Comparison of ENCODE assay signal across 7 mouse cellular contexts in the genomic region with DNA sequence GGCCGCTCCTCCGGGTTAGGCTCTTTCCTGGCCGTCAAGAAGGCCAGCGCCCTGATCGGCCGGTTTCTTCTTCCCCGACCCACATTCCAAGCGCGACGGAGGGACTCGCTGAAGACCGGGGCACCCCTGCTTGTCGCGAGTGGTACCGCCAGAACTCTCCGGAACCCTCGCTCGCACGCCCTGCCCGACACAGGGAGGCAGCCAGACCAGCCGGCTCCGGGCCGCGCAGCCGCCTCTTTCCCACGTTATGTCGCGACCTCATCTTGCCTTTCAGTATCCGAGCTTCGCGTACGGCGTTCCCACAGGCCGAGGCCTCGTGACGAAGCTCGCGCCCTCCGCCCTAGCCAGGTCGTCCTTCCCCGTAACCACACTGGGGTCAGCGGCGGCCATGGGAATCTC. TPM values are rescaled to one million over a fixed set of nuclear protein-coding genes. Genes with fewer than 3 reads are reported as not detected.
DNase-seq lines count a peak whose midpoint lies in the region; ATAC-seq lines count a peak whose summit lies in the region.

No protein-coding gene starts in this region.

- DNase-seq in neural tube, embryonic 11.5 days (ENCODE audit: low spot score), result no peak
- no peak for DNase-seq in neural tube, embryonic 10.5 days (ENCODE audit: extremely low spot score, low spot score)
- peak; percentile 75 for DNase-seq in testis, postnatal 14 days (ENCODE audit: low spot score)
- DNase-seq in ovary, postnatal 14 days (ENCODE audit: low spot score), result no peak
- no peak for DNase-seq in left cerebral cortex, adult 11 months (ENCODE audit: low spot score)

- 0 out of 2 replicates have a peak, but pooled peaks have one; percentile 17 for ATAC-seq in neural tube, embryonic 11.5 days (ENCODE audit: insufficient read depth, low FRiP score, low TSS enrichment)
- ATAC-seq in forebrain, embryonic 12.5 days (ENCODE audit: low FRiP score), result peak; percentile 15
- no peak for ATAC-seq in liver, embryonic 12.5 days

- H3K36me3 ChIP-seq in neural tube, embryonic 11.5 days (ENCODE audit: control insufficient read depth, insufficient read depth, low read length), result peaks cover 29% of the 10 kb centered on the region
- peaks cover 76% of the 10 kb centered on the region for H3K36me3 ChIP-seq in forebrain, embryonic 12.5 days (replicated peaks)
- H3K36me3 ChIP-seq in liver, embryonic 12.5 days, result peaks cover 84% of the 10 kb centered on the region

- peaks cover 16% of the 10 kb centered on the region for H3K4me1 ChIP-seq in neural tube, embryonic 11.5 days (ENCODE audit: control insufficient read depth, insufficient read depth, low read length)
- H3K4me1 ChIP-seq in forebrain, embryonic 12.5 days, result peaks cover 30% of the 10 kb centered on the region
- peaks cover 58% of the 10 kb centered on the region for H3K4me1 ChIP-seq in liver, embryonic 12.5 days

- no peaks in the 10 kb centered on the region for H3K9me3 ChIP-seq in neural tube, embryonic 11.5 days (ENCODE audit: control insufficient read depth, low read length)
- no peaks in the 10 kb centered on the region for H3K9me3 ChIP-seq in forebrain, embryonic 12.5 days
- no peaks in the 10 kb centered on the region for H3K9me3 ChIP-seq in liver, embryonic 12.5 days (replicated peaks)

- peak overlapping the region; percentile 99 for H3K9ac ChIP-seq in neural tube, embryonic 11.5 days (ENCODE audit: low read length)
- peak overlapping the region; percentile 99 for H3K9ac ChIP-seq in forebrain, embryonic 12.5 days
- peak overlapping the region; percentile 99 for H3K9ac ChIP-seq in liver, embryonic 12.5 days

- under 1% methylated on average over 41 of the region's 43 CpGs for WGBS in neural tube, embryonic 11.5 days
- WGBS in forebrain, embryonic 12.5 days, result 0% methylated on average over 43 of the region's 43 CpGs
- WGBS in liver, embryonic 12.5 days (ENCODE audit: insufficient replicate concordance), result under 1% methylated on average over 43 of the region's 43 CpGs

- H3K27me3 ChIP-seq in neural tube, embryonic 11.5 days (ENCODE audit: control insufficient read depth, insufficient read depth, low read length), result no peaks in the 10 kb centered on the region
- no peaks in the 10 kb centered on the region for H3K27me3 ChIP-seq in forebrain, embryonic 12.5 days
- no peaks in the 10 kb centered on the region for H3K27me3 ChIP-seq in liver, embryonic 12.5 days (replicated peaks)

- peak overlapping the region; percentile 97 for H3K4me3 ChIP-seq in neural tube, embryonic 11.5 days (ENCODE audit: low read depth, low read length)
- H3K4me3 ChIP-seq in forebrain, embryonic 12.5 days (replicated peaks), result peak overlapping the region; percentile 99
- H3K4me3 ChIP-seq in liver, embryonic 12.5 days, result peak overlapping the region; percentile 96

- peak overlapping the region; percentile 86 for H3K4me2 ChIP-seq in neural tube, embryonic 11.5 days (ENCODE audit: low read depth)
- H3K4me2 ChIP-seq in forebrain, embryonic 12.5 days, result peak overlapping the region; percentile 95
- H3K4me2 ChIP-seq in liver, embryonic 12.5 days, result peak overlapping the region; percentile 89

- peak overlapping the region; percentile 96 for H3K27ac ChIP-seq in neural tube, embryonic 11.5 days (ENCODE audit: low read depth, low read length)
- H3K27ac ChIP-seq in forebrain, embryonic 12.5 days, result peak overlapping the region; percentile 98
- peak overlapping the region; percentile 97 for H3K27ac ChIP-seq in liver, embryonic 12.5 days

RNA-seq across cellular contexts. Expression of gene Eif4a1, which starts 0.5 kb away (rescaled TPM):
- polyA plus RNA-seq in neural tube, embryonic 11.5 days (2014; fragmentation: Nextera tagmentation; extraction: Ambion mirVana), result 781 and 824 TPM in 2 replicates
- polyA plus RNA-seq in forebrain, embryonic 12.5 days (2016; fragmentation: Nextera tagmentation; extraction: Ambion mirVana), result 694 and 751 TPM in 2 replicates
- 393 and 408 TPM in 2 replicates for polyA plus RNA-seq in liver, embryonic 12.5 days (2016; fragmentation: Nextera tagmentation; extraction: Ambion mirVana)

RNA-seq across cellular contexts. Expression of gene Cd68, which starts 5.8 kb away (rescaled TPM):
- 5.5 and 6.7 TPM in 2 replicates for polyA plus RNA-seq in neural tube, embryonic 11.5 days (2014; fragmentation: Nextera tagmentation; extraction: Ambion mirVana)
- polyA plus RNA-seq in forebrain, embryonic 12.5 days (2016; fragmentation: Nextera tagmentation; extraction: Ambion mirVana), result 5.5 TPM in 2 replicates
- 14.5 and 15.0 TPM in 2 replicates for polyA plus RNA-seq in liver, embryonic 12.5 days (2016; fragmentation: Nextera tagmentation; extraction: Ambion mirVana)

RNA-seq across cellular contexts. Expression of gene Mpdu1, which starts 9.3 kb away (rescaled TPM):
- polyA plus RNA-seq in neural tube, embryonic 11.5 days (2014; fragmentation: Nextera tagmentation; extraction: Ambion mirVana), result 26.8 and 30.0 TPM in 2 replicates
- 74.7 and 80.9 TPM in 2 replicates for polyA plus RNA-seq in forebrain, embryonic 12.5 days (2016; fragmentation: Nextera tagmentation; extraction: Ambion mirVana)
- polyA plus RNA-seq in liver, embryonic 12.5 days (2016; fragmentation: Nextera tagmentation; extraction: Ambion mirVana), result 38.2 and 39.4 TPM in 2 replicates

RNA-seq across cellular contexts. Expression of gene Senp3, which starts 10.2 kb away (rescaled TPM):
- 88.6 and 93.8 TPM in 2 replicates for polyA plus RNA-seq in neural tube, embryonic 11.5 days (2014; fragmentation: Nextera tagmentation; extraction: Ambion mirVana)
- 106 and 119 TPM in 2 replicates for polyA plus RNA-seq in forebrain, embryonic 12.5 days (2016; fragmentation: Nextera tagmentation; extraction: Ambion mirVana)
- 53.8 and 56.2 TPM in 2 replicates for polyA plus RNA-seq in liver, embryonic 12.5 days (2016; fragmentation: Nextera tagmentation; extraction: Ambion mirVana)

RNA-seq across cellular contexts. Expression of gene Tnfsf13, which starts 13.9 kb away (rescaled TPM):
- 0.19 TPM in 1 of 2 replicates, not detected in the other for polyA plus RNA-seq in neural tube, embryonic 11.5 days (2014; fragmentation: Nextera tagmentation; extraction: Ambion mirVana)
- polyA plus RNA-seq in forebrain, embryonic 12.5 days (2016; fragmentation: Nextera tagmentation; extraction: Ambion mirVana), result 0.26 TPM in 1 of 2 replicates, not detected in the other
- polyA plus RNA-seq in liver, embryonic 12.5 days (2016; fragmentation: Nextera tagmentation; extraction: Ambion mirVana), result 0.14 and 0.23 TPM in 2 replicates
